Mouse (Mus musculus) c-Kit-positive CD71-positive TER-119-negative erythroid progenitor cells, embryonic 14.5 days (primary cell): Measurements from ENCODE around the gene Hrh3.
A peak's percentile ranks its signal among the peaks of the same experiment; 100 is the strongest.

Source experiments
- DNase-seq: peaks from one replicate; pipeline ENCODE4 v3.0.0-alpha.2; 2013; ENCODE audit warnings: low read depth

Hrh3 gene

DNA sequence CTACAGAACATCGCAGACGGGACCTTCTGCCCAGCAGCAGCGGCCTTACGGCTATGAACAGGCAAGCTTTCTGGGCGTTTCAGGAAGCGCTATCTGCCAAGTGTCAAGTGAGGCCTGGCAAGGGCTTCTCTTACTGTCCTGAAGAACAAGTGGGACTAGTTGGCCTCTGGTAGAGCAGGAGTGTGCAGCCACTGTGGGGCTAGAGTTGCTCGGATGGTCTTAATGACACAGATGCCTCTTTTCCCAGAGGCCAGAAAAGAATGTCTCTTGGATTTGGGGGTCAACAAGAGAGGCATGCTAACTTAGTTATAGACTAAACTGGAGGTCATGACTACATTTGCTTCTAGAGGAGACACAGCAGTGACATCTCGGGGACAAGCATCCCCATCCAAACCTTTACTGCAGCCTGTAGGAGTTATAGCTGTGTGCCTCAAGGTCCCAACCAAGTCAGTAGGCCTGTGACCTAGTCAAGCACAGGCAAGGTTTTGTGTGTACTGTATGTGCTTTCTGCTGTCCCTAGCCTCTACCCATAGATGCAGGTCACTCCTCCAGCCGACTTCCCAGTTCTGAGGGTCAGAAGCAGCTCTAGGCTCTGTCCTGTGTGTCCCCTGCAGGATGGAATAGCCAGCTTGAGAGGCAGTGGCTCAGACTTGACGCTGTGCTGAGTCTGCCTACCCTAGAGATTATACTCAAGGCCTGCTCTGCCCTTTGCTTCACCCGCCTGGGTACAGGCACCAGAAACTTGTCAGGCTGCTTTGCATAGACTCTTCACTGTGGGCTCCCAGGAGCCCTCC is 40.8 kb downstream of the Hrh3 start:
- DNase-seq, result no peak

DNA sequence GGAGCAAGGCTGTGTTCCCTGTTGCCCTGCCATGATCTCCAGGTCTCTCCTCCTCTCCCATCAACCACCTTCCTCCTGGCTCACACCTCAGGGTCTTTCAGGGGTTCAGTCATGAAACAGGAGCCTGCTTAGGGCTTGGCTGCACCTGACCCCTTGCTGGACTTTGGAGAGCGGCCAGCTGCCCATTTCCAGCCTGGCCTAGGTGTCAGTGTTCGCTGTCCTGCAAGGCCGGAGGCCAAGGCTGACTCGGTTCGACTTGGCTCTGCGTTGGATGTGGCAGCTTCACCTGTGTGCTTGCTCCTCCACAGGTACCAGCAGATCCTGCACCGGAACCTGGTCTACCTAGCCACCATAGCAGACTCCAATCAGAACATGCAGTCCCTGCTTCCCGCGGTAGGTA is 51.3 kb downstream of the Hrh3 start:
- no peak for DNase-seq

DNA sequence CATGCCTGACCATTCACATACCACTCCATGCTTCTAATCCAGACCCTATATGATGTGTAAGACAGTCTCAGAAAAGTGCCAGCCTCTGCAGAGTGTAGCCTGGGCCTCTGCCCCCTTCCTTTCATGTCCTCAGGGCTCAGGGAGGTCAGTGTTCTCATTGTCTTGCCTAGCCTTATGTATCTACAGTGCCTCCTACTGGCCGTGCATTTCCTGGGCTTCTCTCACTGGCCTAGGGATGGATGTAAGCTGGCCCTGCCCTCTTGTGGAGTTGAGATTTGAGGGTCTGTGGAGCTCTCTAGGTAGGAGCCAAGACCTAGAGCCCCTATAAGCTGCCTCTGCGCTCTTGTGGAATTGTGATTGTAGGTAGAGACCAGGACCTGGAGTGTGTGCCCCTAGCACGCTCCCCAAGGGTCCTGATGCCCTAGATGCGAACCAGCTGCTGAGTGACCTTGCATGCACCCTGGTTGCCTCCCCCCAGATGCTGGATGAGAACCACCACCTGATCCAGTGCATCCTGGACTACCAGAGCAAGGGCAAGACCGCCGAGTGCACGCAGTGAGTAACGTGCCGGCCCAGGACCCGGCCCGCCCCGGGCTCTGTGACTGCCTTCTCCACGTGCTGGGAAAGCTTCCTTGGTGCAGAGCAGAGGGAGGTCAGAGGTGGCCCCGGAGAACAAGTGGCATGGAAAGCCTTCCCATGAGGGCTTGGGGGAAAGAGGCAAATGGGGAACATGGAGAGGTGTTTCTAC is 52.1 kb downstream of the Hrh3 start:
- no peak for DNase-seq

DNA sequence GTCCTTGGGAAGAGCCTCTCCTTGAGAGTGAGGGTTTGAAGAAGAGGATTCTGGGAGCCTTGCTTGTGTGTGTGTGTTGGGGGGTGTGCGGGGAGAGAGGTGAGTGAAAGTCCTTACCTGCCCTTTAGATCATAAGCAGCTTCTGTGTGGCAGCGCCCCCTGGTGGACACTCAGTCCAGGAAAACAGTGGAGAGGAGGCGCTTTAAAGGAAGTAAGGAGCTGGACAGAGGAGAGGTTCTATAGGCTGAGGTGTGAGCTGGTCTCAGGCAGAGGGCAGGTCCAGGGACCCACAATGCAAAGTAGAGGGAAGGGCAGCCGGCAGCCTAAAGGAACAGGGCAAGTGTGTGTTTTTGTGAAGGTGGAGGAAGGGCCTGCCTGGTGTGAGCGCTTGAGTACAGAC is 53.3 kb downstream of the Hrh3 start:
- DNase-seq, result peak; percentile 68
